Mouse (Mus musculus) common myeloid progenitor, adult 5-6 weeks (primary cell): ENCODE data around the gene Ahsa2. TPM values are rescaled to one million over a fixed set of nuclear protein-coding genes. Genes with fewer than 3 reads are reported as not detected.
A peak's percentile ranks its signal among the peaks of the same experiment; 100 is the strongest.
"Not testable (repeated sequence)": the region's sequence is repeated elsewhere in the genome, so short reads cannot be mapped to it uniquely, and the experiment has no call there.

Experiments
- ATAC-seq: replicated peaks from 2 replicates; pipeline ENCODE4 v1.8.0; 2016; ENCODE audit warnings: low read depth, mild to moderate bottlenecking, moderate TSS enrichment, inconsistent platforms; ENCODE audit not compliant: poor library complexity, severe bottlenecking
- total RNA-seq: library from RNA; stranded (forward); fragments of 200-1000, 187-1606 nt; gene quantifications from 2 replicates; pipeline ENCODE4 v1.2.3, GENCODE M21; 2017

Gene Ahsa2
- 43.8 and 63.2 TPM in 2 replicates for total RNA-seq

GRCm38 (mm10) chr11:23497718-23498509, at the start of gene Ahsa2:
Gene Ahsa2, minus strand, starts transcription at chr11:23498030.
- ATAC-seq = peak; percentile 86

GRCm38 (mm10) chr11:23537446-23537845, 39.6 kb upstream of the Ahsa2 start:
- no peak for ATAC-seq

- no peak for ATAC-seq
Observed at GRCm38 (mm10) chr11:23520473-23521205, 22.8 kb upstream of the Ahsa2 start, which contains the start of gene 1700093K21Rik. Gene 1700093K21Rik, minus strand, starts transcription at chr11:23521155.

GRCm38 (mm10) chr11:23518981-23519380, 21.2 kb upstream of the Ahsa2 start:
- no peak for ATAC-seq

- no peak for ATAC-seq
Observed at GRCm38 (mm10) chr11:23515315-23515714, 17.5 kb upstream of the Ahsa2 start.

- not testable (repeated sequence) for ATAC-seq
Observed at GRCm38 (mm10) chr11:23514785-23515184, 17.0 kb upstream of the Ahsa2 start.

- not testable (repeated sequence) for ATAC-seq
Observed at GRCm38 (mm10) chr11:23504801-23505200, 7.0 kb upstream of the Ahsa2 start.

- peak; percentile 22; the same call in 1 of the 2 replicates for ATAC-seq
Observed at GRCm38 (mm10) chr11:23498609-23499008, 779 bp upstream of the Ahsa2 start.

- ATAC-seq = peak; percentile 43; the same call in 1 of the 2 replicates
Observed at GRCm38 (mm10) chr11:23497335-23497717, 504 bp downstream of the Ahsa2 start.

- ATAC-seq = no peak
Observed at GRCm38 (mm10) chr11:23496661-23497060, 1.2 kb downstream of the Ahsa2 start.

GRCm38 (mm10) chr11:23495231-23495630, 2.6 kb downstream of the Ahsa2 start:
- ATAC-seq = no peak

- no peak for ATAC-seq
Observed at GRCm38 (mm10) chr11:23492048-23492790, 5.6 kb downstream of the Ahsa2 start.

GRCm38 (mm10) chr11:23489955-23490354, 7.9 kb downstream of the Ahsa2 start:
- ATAC-seq = 0 out of 2 replicates have a peak, but pooled peaks have one; percentile 18

GRCm38 (mm10) chr11:23465862-23466261, 32.0 kb downstream of the Ahsa2 start:
- ATAC-seq = not testable (repeated sequence)

Other genes with a start within 250 kb of the Ahsa2 start
- 250 and 261 TPM in 2 replicates for gene Xpo1, start 242.0 kb downstream of the Ahsa2 start, total RNA-seq
- gene Usp34, start 191.1 kb downstream of the Ahsa2 start, total RNA-seq = 67.6 and 81.4 TPM in 2 replicates
- gene 1700093K21Rik, start 23.1 kb upstream of the Ahsa2 start, total RNA-seq = not detected in 2 replicates
- gene 0610010F05Rik, start 135.6 kb upstream of the Ahsa2 start, total RNA-seq = 43.4 and 75.9 TPM in 2 replicates
- 44.6 and 73.4 TPM in 2 replicates for gene Pus10, start 167.6 kb upstream of the Ahsa2 start, total RNA-seq
- gene Pex13, start 167.9 kb upstream of the Ahsa2 start, total RNA-seq = 16.9 and 23.2 TPM in 2 replicates